14 mouse cellular contexts compared by ENCODE assay signal in the genomic region with DNA sequence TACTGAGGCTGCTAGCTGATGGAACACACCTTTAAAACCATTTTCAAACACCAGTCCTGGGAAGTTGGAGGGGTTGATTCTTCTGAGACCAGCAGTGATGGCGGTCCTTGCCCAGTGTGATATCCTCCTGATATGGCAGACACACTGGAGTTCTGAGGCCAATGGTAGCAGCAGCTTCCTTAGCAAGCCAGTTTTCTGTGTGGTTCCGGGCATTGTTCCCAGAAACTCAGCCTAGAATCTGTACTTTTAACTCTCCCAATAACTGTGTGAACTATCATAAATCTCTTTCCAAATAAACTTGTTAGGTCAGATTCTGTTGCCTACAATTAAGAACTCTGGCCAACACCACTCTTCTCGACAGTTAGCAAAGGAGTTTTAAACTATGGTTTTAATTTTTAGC.
DNase-seq lines count a peak whose midpoint lies in the region; ATAC-seq and TF ChIP-seq lines count a peak whose summit lies in the region.
"Had no signal": no experiment of that assay in that cellular context is flagged by ENCODE, and none has a peak within 500 bp of the region (broad histone marks: within the 10 kb centered on the region; RNA-seq: fewer than 3 reads in every experiment).

No protein-coding gene starts in this region.

- no peak overlapping the region for H3K9ac ChIP-seq in kidney, postnatal 0 days (ENCODE audit: low read depth, low read length)
- H3K9ac ChIP-seq: hindbrain, embryonic 15.5 days; midbrain, embryonic 15.5 days; neural tube, embryonic 13.5 days; stomach, embryonic 15.5 days had no signal

- no peaks in the 10 kb centered on the region for H3K9me3 ChIP-seq in kidney, postnatal 0 days (replicated peaks; ENCODE audit: low read length)
- H3K9me3 ChIP-seq: hindbrain, embryonic 15.5 days; midbrain, embryonic 15.5 days; neural tube, embryonic 13.5 days; stomach, embryonic 15.5 days had no signal

- H3K79me2 ChIP-seq in myocyte (ENCODE audit: control insufficient read depth, insufficient read depth) = no peaks in the 10 kb centered on the region

- TF ChIP-seq POLR2A in myocyte (IDR thresholded peaks at IDR 0.05; ENCODE audit: insufficient read length, low read depth) = no peak

- no peaks in the 10 kb centered on the region for H3K36me3 ChIP-seq in kidney, postnatal 0 days (ENCODE audit: insufficient read depth, low read length)
- no peaks in the 10 kb centered on the region for H3K36me3 ChIP-seq in myocyte (ENCODE audit: control insufficient read depth, insufficient read depth)
- H3K36me3 ChIP-seq: hindbrain, embryonic 15.5 days; midbrain, embryonic 15.5 days; neural tube, embryonic 13.5 days; stomach, embryonic 15.5 days had no signal

- H3K27ac ChIP-seq in kidney, postnatal 0 days = no peak overlapping the region
- H3K27ac ChIP-seq: hindbrain, embryonic 15.5 days; midbrain, embryonic 15.5 days; neural tube, embryonic 13.5 days; stomach, embryonic 15.5 days had no signal

- peak; percentile 77 for DNase-seq in kidney, postnatal 0 days (ENCODE audit: low spot score)
- no peak for DNase-seq in kidney, adult 18-20 months
- DNase-seq in ovary, postnatal 14 days (ENCODE audit: low spot score) = peak; percentile 9
- DNase-seq in ovary, postnatal 10 days (ENCODE audit: low spot score) = no peak
- peak; percentile 16 for DNase-seq in gonadal fat pad, adult 2 months (ENCODE audit: low read depth)
- DNase-seq in liver = no peak
- DNase-seq: adrenal gland, adult 2 months; right cerebral cortex, adult 18-20 months had no signal

- no peaks in the 10 kb centered on the region for H3K27me3 ChIP-seq in kidney, postnatal 0 days (ENCODE audit: insufficient read depth, low read length)
- no peaks in the 10 kb centered on the region for H3K27me3 ChIP-seq in myocyte (ENCODE audit: control insufficient read depth, insufficient read depth, insufficient read length)
- H3K27me3 ChIP-seq: hindbrain, embryonic 15.5 days; midbrain, embryonic 15.5 days; neural tube, embryonic 13.5 days; stomach, embryonic 15.5 days had no signal

- no peaks in the 10 kb centered on the region for H3K4me1 ChIP-seq in kidney, postnatal 0 days (replicated peaks; ENCODE audit: insufficient read depth, low read length)
- H3K4me1 ChIP-seq: hindbrain, embryonic 15.5 days; midbrain, embryonic 15.5 days; neural tube, embryonic 13.5 days; stomach, embryonic 15.5 days had no signal

- 61% methylated on average over 3 of the region's 3 CpGs for WGBS in kidney, postnatal 0 days

- no peak for TF ChIP-seq CTCF in kidney, postnatal 0 days (IDR thresholded peaks at IDR 0.05; ENCODE audit: low read depth)

- no peak overlapping the region for H3ac ChIP-seq in myocyte (ENCODE audit: control insufficient read depth, insufficient read length)

- ATAC-seq in kidney, postnatal 0 days (replicated peaks; ENCODE audit: low FRiP score, low read depth) = no peak
- ATAC-seq: lung, postnatal 0 days; midbrain, embryonic 15.5 days had no signal

- H3K4me2 ChIP-seq in kidney, postnatal 0 days (ENCODE audit: low read length) = no peak overlapping the region
- peak overlapping the region; percentile 10 for H3K4me2 ChIP-seq in myocyte (ENCODE audit: low read depth)
- H3K4me2 ChIP-seq: hindbrain, embryonic 15.5 days; midbrain, embryonic 15.5 days; neural tube, embryonic 13.5 days; stomach, embryonic 15.5 days had no signal

- H3K4me3 ChIP-seq in kidney, postnatal 0 days (replicated peaks; ENCODE audit: low read depth, low read length) = no peak overlapping the region
- no peak overlapping the region for H3K4me3 ChIP-seq in myocyte
- H3K4me3 ChIP-seq: hindbrain, embryonic 15.5 days; midbrain, embryonic 15.5 days; neural tube, embryonic 13.5 days; stomach, embryonic 15.5 days had no signal

TF ChIP-seq in myocyte, 11 proteins besides CTCF, POLR2A, EP300 and RAD21:
- TF ChIP-seq POLR2AphosphoS2 (IDR thresholded peaks at IDR 0.05; ENCODE audit: insufficient read length, low read depth) = no peak
- no peak for TF ChIP-seq TCF3 (IDR thresholded peaks at IDR 0.05; ENCODE audit: insufficient read length, low read depth)
- TF ChIP-seq TCF12 (IDR thresholded peaks at IDR 0.05; ENCODE audit: insufficient read depth, poor library complexity, severe bottlenecking) = no peak
- TF ChIP-seq MYOD1 (IDR thresholded peaks at IDR 0.05; ENCODE audit: control insufficient read depth in 1 of 3, insufficient read length in 2 of 3, low read depth in 2 of 3) = no peak
- no peak for TF ChIP-seq MYOG (IDR thresholded peaks at IDR 0.05; ENCODE audit: control insufficient read depth in 1 of 3, insufficient read depth in 1 of 3, insufficient read length in 2 of 3, low read depth in 2 of 3)
- no peak for TF ChIP-seq USF1 (IDR thresholded peaks at IDR 0.05; ENCODE audit: low read depth)
- TF ChIP-seq REST (IDR thresholded peaks at IDR 0.05; ENCODE audit: insufficient read depth, insufficient read length) = no peak
- TF ChIP-seq MAX (IDR thresholded peaks at IDR 0.05; ENCODE audit: low read depth) = no peak
- TF ChIP-seq E2F4 (IDR thresholded peaks at IDR 0.05; ENCODE audit: insufficient read depth) = no peak
- no peak for TF ChIP-seq SRF (IDR thresholded peaks at IDR 0.05; ENCODE audit: control insufficient read depth, insufficient read length, low read depth)
- no peak for TF ChIP-seq CEBPB (IDR thresholded peaks at IDR 0.05; ENCODE audit: insufficient read depth, poor library complexity, severe bottlenecking)

Comparison
In these comparisons a context has a peak if more than half of its experiments do, and no peak if none do; other contexts are left out.
1. DNase-seq: peak in kidney, postnatal 0 days (single experiment), ovary, postnatal 14 days (single experiment) and gonadal fat pad, adult 2 months (single experiment); none in kidney, adult 18-20 months (single experiment), ovary, postnatal 10 days (single experiment) and liver (single experiment).